Mouse (Mus musculus) heart, embryonic 10.5 days (tissue): Measurements from ENCODE around the gene Eif2b3. TPM values are rescaled to one million over a fixed set of nuclear protein-coding genes. Genes with fewer than 3 reads are reported as not detected.

Source experiments
- DNase-seq: peaks from one replicate; pipeline ENCODE4 v3.0.0-alpha.2; 2017; ENCODE audit warnings: low spot score
- H3K27ac ChIP-seq: fragments of 300-500 bp; sonication (generic); 2 replicates; pipeline ENCODE4 v1.5.1; 2016; ENCODE audit warnings: mild to moderate bottlenecking
- H3K27me3 ChIP-seq: fragments of 300-500 bp; sonication (generic); 2 replicates; pipeline ENCODE4 v1.6.1; 2016; ENCODE audit warnings: mild to moderate bottlenecking; ENCODE audit not compliant: poor library complexity, insufficient read depth, severe bottlenecking
- H3K36me3 ChIP-seq: fragments of 300-500 bp; sonication (generic); 2 replicates; pipeline ENCODE4 v1.6.1; 2016; ENCODE audit warnings: mild to moderate bottlenecking, moderate library complexity
- H3K4me1 ChIP-seq: fragments of 300-500 bp; sonication (generic); 2 replicates; pipeline ENCODE4 v1.6.1; 2016; ENCODE audit warnings: mild to moderate bottlenecking
- H3K4me3 ChIP-seq: fragments of 300-500 bp; sonication (generic); 2 replicates; pipeline ENCODE4 v1.5.1; 2016; ENCODE audit warnings: mild to moderate bottlenecking, moderate library complexity
- H3K9me3 ChIP-seq: fragments of 300-500 bp; sonication (generic); 2 replicates; pipeline ENCODE4 v1.6.1; 2016; ENCODE audit warnings: mild to moderate bottlenecking, moderate library complexity
- WGBS: fragments of 180-500 bp; shearing (Covaris S2); methylation state at CpG from one replicate; pipeline ENCODE4 v1.1.7; 2016; 5-methylcytosine and 5-hydroxymethylcytosine counted together
- polyA plus RNA-seq: library from polyadenylated mRNA; unstranded; fragments of >200 nt; fragmentation: Nextera tagmentation; extraction: Ambion mirVana; gene quantifications from 2 replicates; pipeline ENCODE4 v1.2.1, GENCODE M21; 2016

Eif2b3 gene
- polyA plus RNA-seq: 40.6 and 54.8 TPM in 2 replicates

GRCm38 (mm10) chr4:117019206-117020134, at the start of gene Eif2b3:
TSS of gene Eif2b3 (plus strand) at chr4:117019402.
- Histone ChIP-seq H3K27me3 (no peaks in the 10 kb centered on the region), H3K36me3 (peaks cover 21% of the 10 kb centered on the region), H3K9me3 (no peaks in the 10 kb centered on the region), H3K4me3 (peak within 1 kb of the TSS; percentile 95), H3K4me1 (peaks cover 8% of the 10 kb centered on the region), H3K27ac (peak within 1 kb of the TSS; percentile 91)
- WGBS: 1% methylated on average over 61 of the region's 61 CpGs
- peak; percentile 96 for DNase-seq

- H3K9me3 ChIP-seq: no peaks in the 10 kb centered on the region
- no peaks in the 10 kb centered on the region for H3K27me3 ChIP-seq
- no peak for DNase-seq
- H3K36me3 ChIP-seq: 0 out of 2 replicates have a peak, but pooled peaks cover 3% of the 10 kb centered on the region
- H3K27ac ChIP-seq: no peak overlapping the region
- no peak overlapping the region for H3K4me3 ChIP-seq
- H3K4me1 ChIP-seq: no peaks in the 10 kb centered on the region
- WGBS: 73% methylated on average over 2 of the region's 2 CpGs
These were observed 42.7 kb upstream of the Eif2b3 start for GRCm38 (mm10) chr4:116976503-116976902.

- 0 out of 2 replicates have a peak, but pooled peaks cover 8% of the 10 kb centered on the region for H3K4me1 ChIP-seq
- 84% methylated on average over 7 of the region's 7 CpGs for WGBS
- H3K27me3 ChIP-seq: no peaks in the 10 kb centered on the region
- H3K27ac ChIP-seq: no peak overlapping the region
- DNase-seq: no peak
- no peaks in the 10 kb centered on the region for H3K9me3 ChIP-seq
- no peak overlapping the region for H3K4me3 ChIP-seq
- peaks cover 18% of the 10 kb centered on the region; the same call in 1 of the 2 replicates for H3K36me3 ChIP-seq
These were observed 33.5 kb upstream of the Eif2b3 start for GRCm38 (mm10) chr4:116985681-116986080.

- 52% methylated on average over 17 of the region's 17 CpGs for WGBS
These were observed 32.6 kb upstream of the Eif2b3 start for GRCm38 (mm10) chr4:116986400-116987121.

GRCm38 (mm10) chr4:116987122-116987456, 32.1 kb upstream of the Eif2b3 start:
- peaks cover 22% of the 10 kb centered on the region; the same call in 1 of the 2 replicates for H3K36me3 ChIP-seq
- H3K4me3 ChIP-seq: no peak overlapping the region
- H3K9me3 ChIP-seq: no peaks in the 10 kb centered on the region
- H3K27ac ChIP-seq: no peak overlapping the region
- H3K27me3 ChIP-seq: no peaks in the 10 kb centered on the region
- H3K4me1 ChIP-seq: 0 out of 2 replicates have a peak, but pooled peaks cover 8% of the 10 kb centered on the region
- no peak for DNase-seq
- 71% methylated on average over 5 of the region's 5 CpGs for WGBS

More at GRCm38 (mm10) chr4:116986400-116987121, 32.6 kb upstream of the Eif2b3 start:
- peaks cover 22% of the 10 kb centered on the region; the same call in 1 of the 2 replicates for H3K36me3 ChIP-seq
- no peaks in the 10 kb centered on the region for H3K27me3 ChIP-seq
- H3K9me3 ChIP-seq: no peaks in the 10 kb centered on the region
- H3K4me1 ChIP-seq: 0 out of 2 replicates have a peak, but pooled peaks cover 8% of the 10 kb centered on the region
- no peak overlapping the region for H3K4me3 ChIP-seq
- no peak for DNase-seq
- no peak overlapping the region for H3K27ac ChIP-seq

- Histone ChIP-seq H3K4me1 (peaks cover 20% of the 10 kb centered on the region), H3K27me3 (no peaks in the 10 kb centered on the region), H3K9me3 (no peaks in the 10 kb centered on the region), H3K27ac (no peak overlapping the region), H3K4me3 (no peak overlapping the region), H3K36me3 (peaks cover 22% of the 10 kb centered on the region; the same call in 1 of the 2 replicates)
- no peak for DNase-seq
- whole genome bisulfite sequencing: 72% methylated on average over 6 of the region's 6 CpGs
These were observed 29.5 kb upstream of the Eif2b3 start for GRCm38 (mm10) chr4:116989731-116990130.

GRCm38 (mm10) chr4:116991366-116991765, 27.8 kb upstream of the Eif2b3 start:
- DNase-seq: peak; percentile 85
- Histone ChIP-seq H3K27ac (no peak overlapping the region), H3K9me3 (no peaks in the 10 kb centered on the region), H3K4me3 (no peak overlapping the region), H3K36me3 (peaks cover 19% of the 10 kb centered on the region; the same call in 1 of the 2 replicates), H3K4me1 (peaks cover 32% of the 10 kb centered on the region), H3K27me3 (0 out of 2 replicates have a peak, but pooled peaks cover 2% of the 10 kb centered on the region)
- WGBS: 18% methylated on average over 7 of the region's 7 CpGs

GRCm38 (mm10) chr4:116993672-116994621, 25.3 kb upstream of the Eif2b3 start, which contains the start of gene Urod:
TSS of gene Urod (minus strand) at chr4:116994413.
- under 1% methylated on average over 38 of the region's 38 CpGs for WGBS
- Histone ChIP-seq H3K27ac (peak within 1 kb of the TSS; percentile 84), H3K36me3 (peaks cover 23% of the 10 kb centered on the region; the same call in 1 of the 2 replicates), H3K4me1 (peaks cover 26% of the 10 kb centered on the region), H3K4me3 (peak within 1 kb of the TSS; percentile 96), H3K9me3 (no peaks in the 10 kb centered on the region), H3K27me3 (0 out of 2 replicates have a peak, but pooled peaks cover 10% of the 10 kb centered on the region)
- peak; percentile 97 for DNase-seq

GRCm38 (mm10) chr4:116995131-116995797, 23.9 kb upstream of the Eif2b3 start, which contains the start of gene Hectd3:
TSS of gene Hectd3 (plus strand) at chr4:116995317.
- DNase-seq: peak; percentile 87
- Histone ChIP-seq H3K9me3 (no peaks in the 10 kb centered on the region), H3K27me3 (0 out of 2 replicates have a peak, but pooled peaks cover 10% of the 10 kb centered on the region), H3K4me1 (peaks cover 26% of the 10 kb centered on the region), H3K36me3 (peaks cover 26% of the 10 kb centered on the region), H3K27ac (peak within 1 kb of the TSS; percentile 84), H3K4me3 (peak within 1 kb of the TSS; percentile 96)
- under 1% methylated on average over 58 of the region's 58 CpGs for WGBS

- peaks cover 26% of the 10 kb centered on the region for H3K4me1 ChIP-seq
- WGBS: under 1% methylated on average over 16 of the region's 16 CpGs
- peak overlapping the region; percentile 83 for H3K27ac ChIP-seq
- H3K9me3 ChIP-seq: no peaks in the 10 kb centered on the region
- peaks cover 26% of the 10 kb centered on the region for H3K36me3 ChIP-seq
- peak; percentile 87 for DNase-seq
- 0 out of 2 replicates have a peak, but pooled peaks cover 10% of the 10 kb centered on the region for H3K27me3 ChIP-seq
- H3K4me3 ChIP-seq: peak overlapping the region; percentile 96
These were observed 23.4 kb upstream of the Eif2b3 start for GRCm38 (mm10) chr4:116995798-116996135.

GRCm38 (mm10) chr4:116999513-117000154, 19.6 kb upstream of the Eif2b3 start:
- WGBS: 91% methylated on average over 17 of the region's 17 CpGs
- Histone ChIP-seq H3K4me3 (no peak overlapping the region), H3K4me1 (peaks cover 24% of the 10 kb centered on the region), H3K27ac (no peak overlapping the region), H3K27me3 (peaks cover 24% of the 10 kb centered on the region), H3K36me3 (peaks cover 43% of the 10 kb centered on the region), H3K9me3 (no peaks in the 10 kb centered on the region)
- peak; percentile 74 for DNase-seq
